Mouse (Mus musculus): ENCODE results near the gene Rnaseh2c. TPM values are rescaled to one million over a fixed set of nuclear protein-coding genes. Genes with fewer than 3 reads are reported as not detected.

The Rnaseh2c gene
- total RNA-seq, 2 experiments from 2014 or later = 78.4 to 140 TPM

GRCm38 (mm10) chr19:5629907-5630306 is 28.2 kb downstream of the Rnaseh2c start:
- no peak for ATAC-seq (replicated peaks; ENCODE audit: poor library complexity, severe bottlenecking)

DNA sequence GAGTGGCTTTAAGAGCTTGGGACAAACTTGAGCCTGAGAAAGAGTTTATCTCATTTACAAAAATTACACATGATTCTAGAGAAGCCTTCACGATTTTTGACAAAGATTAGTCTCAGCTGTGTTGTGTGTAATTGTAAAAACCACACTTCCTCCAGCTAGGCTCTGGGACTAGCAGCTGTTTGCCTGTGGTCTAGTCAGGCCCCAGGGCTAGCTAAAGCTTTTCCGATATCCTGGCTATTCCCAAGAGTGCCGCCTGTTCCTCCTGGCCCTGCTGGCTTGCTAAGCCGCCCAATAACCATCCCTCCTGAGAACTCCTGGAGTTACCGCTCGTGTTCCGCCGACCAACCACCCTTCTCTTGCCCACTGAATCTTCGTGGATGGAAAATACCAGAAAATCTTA is 30.4 kb downstream of the Rnaseh2c start:
- ATAC-seq (replicated peaks; ENCODE audit: poor library complexity, severe bottlenecking) = no peak

DNA sequence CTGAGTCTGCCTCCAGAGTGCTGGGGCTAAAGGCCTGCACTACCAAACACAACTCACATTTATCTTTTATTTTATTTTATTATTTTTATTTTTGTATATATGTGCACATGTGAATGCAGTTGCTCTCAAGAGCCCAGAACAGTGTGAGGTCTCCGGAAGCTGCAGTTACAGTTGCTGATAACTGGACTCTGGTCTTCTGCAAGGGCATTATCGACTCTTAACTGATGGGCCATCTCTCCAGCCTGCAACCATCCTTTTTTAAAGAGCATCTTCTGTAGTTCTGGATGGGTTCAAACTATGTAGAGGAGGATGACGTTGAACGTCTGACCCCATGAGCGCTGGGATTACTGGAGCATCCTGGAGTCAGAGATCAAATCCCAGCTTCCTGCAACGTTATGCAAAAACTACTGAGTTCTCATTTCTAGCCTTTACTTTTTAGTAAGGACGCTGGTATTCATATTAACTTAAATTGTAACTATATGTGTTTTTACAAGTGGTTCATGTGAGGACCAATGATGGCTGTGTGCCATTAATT is 34.4 kb downstream of the Rnaseh2c start:
- no peak for ATAC-seq (replicated peaks; ENCODE audit: poor library complexity, severe bottlenecking)

GRCm38 (mm10) chr19:5636571-5637041 is 34.9 kb downstream of the Rnaseh2c start:
- ATAC-seq (replicated peaks; ENCODE audit: poor library complexity, severe bottlenecking) = peak; percentile 9; the same call in 1 of the 2 replicates

DNA sequence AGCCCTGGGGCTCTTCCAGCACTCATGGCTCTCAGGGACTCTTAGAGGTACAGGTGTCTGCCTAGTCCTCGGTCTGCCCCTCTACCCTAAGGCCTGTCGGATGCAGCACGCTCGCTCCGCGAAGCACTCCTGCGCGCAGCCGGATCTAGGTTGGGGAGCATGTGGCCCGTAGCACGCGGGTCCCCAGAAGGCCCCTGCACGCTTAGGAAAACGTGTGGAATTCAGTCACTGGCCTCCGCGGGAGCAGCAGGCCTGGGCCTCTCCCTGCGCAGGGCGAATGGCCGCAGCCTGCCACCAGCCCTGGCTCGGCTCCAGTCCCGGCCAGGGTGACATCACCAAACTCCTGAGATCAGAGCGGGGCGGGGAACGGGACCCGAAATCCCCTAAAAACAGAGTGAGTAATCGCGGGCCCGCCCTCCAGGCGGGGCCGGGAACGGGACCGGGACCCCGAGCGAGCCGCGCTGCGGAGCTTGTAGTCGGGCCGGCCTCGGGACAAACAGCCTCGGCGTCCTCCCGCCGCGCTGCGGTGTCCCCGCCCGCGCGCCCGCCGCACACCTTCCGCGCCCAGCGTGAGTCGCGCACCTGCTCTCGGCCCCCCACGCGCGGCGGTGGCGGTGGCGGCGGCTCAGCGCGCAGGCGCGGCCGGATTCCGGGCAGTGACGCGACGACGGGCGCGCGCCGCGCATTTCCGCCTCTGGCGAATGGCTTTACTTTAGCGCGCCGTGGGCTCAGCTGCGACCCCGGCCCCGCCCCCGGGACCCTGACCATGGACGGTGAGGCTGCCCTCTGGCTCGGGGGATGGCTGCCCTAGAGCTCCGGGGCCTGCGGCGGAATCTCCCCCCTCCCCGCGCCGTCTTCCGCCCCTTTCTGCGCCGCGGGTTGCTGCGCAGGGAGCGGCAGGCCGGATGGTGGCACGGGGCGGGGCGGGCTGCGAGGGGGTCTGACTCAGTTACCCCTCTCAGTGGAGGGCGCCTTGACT is 35.7 kb downstream of the Rnaseh2c start, which contains the start of gene Rela:
Gene Rela, plus strand, starts transcription at position 415 of the 979 bp plus-strand sequence.
- peak; percentile 82 for ATAC-seq (replicated peaks; ENCODE audit: poor library complexity, severe bottlenecking)

GRCm38 (mm10) chr19:5638416-5639005 is 36.8 kb downstream of the Rnaseh2c start:
- no peak for ATAC-seq (replicated peaks; ENCODE audit: poor library complexity, severe bottlenecking)

GRCm38 (mm10) chr19:5640339-5640738 is 38.7 kb downstream of the Rnaseh2c start:
- ATAC-seq (replicated peaks; ENCODE audit: poor library complexity, severe bottlenecking) = no peak

DNA sequence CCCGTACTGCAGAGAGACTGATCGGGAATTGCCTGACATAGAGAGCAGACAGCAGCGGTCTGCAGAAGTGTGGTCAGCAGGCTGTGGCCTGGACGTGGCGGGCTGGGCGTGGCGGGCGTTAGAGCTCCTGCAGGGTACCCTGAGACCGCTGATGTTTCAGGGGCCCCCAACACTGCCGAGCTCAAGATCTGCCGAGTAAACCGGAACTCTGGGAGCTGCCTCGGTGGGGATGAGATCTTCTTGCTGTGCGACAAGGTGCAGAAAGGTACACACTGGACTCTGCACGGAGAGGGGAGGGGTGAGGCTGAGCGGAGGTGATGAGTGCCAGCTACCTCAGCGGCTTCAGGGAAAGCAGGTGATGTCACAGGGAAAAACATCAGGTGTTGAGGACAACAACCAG is 39.3 kb downstream of the Rnaseh2c start:
- ATAC-seq (replicated peaks; ENCODE audit: poor library complexity, severe bottlenecking) = no peak

DNA sequence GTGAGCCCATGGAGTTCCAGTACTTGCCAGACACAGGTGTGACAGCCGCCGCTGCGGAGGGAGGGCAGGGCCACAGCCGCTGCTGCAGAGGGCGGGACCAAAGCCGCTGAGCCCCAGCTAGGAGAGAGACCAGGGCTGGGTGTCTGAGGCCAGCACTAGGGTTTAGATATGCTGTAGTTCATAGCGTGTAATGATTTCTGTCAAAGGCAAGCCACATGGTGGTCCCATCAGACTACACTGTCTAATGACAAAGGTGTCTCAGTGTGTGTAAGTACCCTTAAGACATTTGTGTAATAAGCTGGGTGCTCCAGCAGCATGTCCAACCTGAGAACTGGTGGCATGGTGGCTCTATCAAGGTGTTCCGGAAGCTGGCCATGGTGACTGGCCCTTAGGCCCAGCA is 40.0 kb downstream of the Rnaseh2c start:
- no peak for ATAC-seq (replicated peaks; ENCODE audit: poor library complexity, severe bottlenecking)

DNA sequence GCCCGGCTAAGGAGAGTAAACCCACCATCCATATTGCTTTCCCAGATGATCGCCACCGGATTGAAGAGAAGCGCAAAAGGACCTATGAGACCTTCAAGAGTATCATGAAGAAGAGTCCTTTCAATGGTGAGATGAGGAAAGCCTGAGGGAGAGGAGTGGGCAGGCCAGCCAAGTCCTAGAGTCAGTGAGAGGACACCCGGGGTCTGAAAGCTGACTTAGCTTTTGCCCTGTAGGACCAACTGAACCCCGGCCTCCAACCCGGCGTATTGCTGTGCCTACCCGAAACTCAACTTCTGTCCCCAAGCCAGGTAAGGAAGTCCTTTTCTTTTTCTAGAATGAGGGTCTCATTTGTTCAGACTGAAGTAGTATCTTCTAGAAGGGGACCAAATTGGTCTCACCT is 43.6 kb downstream of the Rnaseh2c start:
- ATAC-seq (replicated peaks; ENCODE audit: poor library complexity, severe bottlenecking) = no peak

DNA sequence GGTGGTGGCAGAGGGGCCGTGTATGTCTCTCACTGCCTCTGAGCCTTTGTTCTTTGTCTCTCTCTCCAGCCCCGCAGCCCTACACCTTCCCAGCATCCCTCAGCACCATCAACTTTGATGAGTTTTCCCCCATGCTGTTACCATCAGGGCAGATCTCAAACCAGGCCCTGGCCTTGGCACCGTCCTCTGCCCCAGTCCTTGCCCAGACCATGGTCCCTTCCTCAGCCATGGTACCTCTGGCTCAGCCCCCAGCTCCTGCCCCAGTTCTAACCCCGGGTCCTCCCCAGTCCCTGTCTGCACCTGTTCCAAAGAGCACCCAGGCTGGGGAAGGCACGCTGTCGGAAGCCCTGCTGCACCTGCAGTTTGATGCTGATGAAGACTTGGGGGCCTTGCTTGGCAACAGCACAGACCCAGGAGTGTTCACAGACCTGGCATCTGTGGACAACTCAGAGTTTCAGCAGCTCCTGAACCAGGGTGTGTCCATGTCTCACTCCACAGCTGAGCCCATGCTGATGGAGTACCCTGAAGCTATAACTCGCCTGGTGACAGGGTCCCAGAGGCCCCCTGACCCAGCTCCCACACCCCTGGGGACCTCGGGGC is 45.2 kb downstream of the Rnaseh2c start:
- ATAC-seq (replicated peaks; ENCODE audit: poor library complexity, severe bottlenecking) = no peak

DNA sequence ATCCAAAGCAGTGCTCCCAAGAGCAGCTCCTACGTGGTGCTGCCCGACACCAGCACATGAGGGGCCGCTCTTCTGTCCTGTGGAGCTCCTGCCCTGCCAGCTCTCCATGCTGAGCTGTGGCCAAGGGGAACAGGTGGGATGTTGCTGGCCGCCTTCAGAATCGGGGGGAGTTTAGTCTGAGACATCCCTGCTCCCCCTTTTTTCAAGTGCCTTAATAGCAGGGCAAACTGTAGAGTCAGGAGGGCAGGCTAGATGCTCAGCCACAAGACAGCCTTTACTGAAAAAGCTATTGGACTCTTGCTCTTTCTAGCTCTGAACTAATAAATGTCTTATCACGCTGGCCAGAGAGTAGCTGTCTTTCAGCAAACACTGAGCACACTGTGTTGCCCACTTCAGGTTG is 46.1 kb downstream of the Rnaseh2c start:
- no peak for ATAC-seq (replicated peaks; ENCODE audit: poor library complexity, severe bottlenecking)

DNA sequence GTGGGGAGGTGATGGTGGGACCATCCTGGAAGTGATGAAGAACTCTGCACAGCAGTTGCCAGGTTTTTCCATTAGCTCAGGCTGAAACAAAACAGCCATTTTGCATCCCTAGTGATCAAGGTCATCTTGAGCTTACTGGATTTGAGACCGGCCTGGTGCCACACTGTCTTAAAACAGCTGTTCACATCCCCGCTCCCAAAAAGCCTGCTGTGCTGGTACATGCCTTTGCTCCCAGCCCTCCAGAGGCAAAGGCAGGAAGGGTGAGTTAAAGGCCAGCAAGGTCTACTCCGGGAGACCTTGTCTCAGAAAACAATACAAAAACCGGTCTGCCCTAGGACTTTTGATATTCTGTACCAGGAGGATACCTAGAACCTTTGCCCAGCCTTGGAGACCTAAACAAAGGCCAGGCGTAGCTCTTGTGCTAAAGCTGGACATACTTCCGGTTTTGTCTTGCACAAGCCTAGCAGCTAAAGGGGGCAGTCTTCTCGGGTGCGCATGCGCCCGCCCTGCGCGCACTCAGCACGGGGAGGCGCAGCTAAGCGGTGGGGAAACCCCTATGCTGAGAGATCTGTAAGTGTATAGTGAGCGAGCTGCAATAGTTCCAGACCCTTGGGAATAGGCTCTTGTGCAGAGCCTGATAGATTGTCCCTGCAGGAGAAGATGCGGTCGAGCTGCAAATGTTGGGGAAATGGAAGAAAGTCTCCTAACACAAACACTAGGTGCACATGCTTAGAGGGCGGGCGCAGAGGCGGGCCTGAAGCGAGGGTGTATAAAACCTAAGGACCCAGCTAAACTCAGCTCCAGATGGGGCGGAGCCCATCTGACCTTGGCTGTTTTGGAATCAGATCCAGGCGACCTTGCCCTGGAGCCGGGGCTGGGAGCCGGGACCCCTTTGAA is 47.0 kb downstream of the Rnaseh2c start:
- peak; percentile 69 for ATAC-seq (replicated peaks; ENCODE audit: poor library complexity, severe bottlenecking)

- ATAC-seq (replicated peaks; ENCODE audit: poor library complexity, severe bottlenecking) = peak; percentile 85
These were observed 47.6 kb downstream of the Rnaseh2c start for GRCm38 (mm10) chr19:5649298-5649741.

GRCm38 (mm10) chr19:5651502-5652274 is 50.0 kb downstream of the Rnaseh2c start:
- ATAC-seq (replicated peaks; ENCODE audit: poor library complexity, severe bottlenecking) = no peak

DNA sequence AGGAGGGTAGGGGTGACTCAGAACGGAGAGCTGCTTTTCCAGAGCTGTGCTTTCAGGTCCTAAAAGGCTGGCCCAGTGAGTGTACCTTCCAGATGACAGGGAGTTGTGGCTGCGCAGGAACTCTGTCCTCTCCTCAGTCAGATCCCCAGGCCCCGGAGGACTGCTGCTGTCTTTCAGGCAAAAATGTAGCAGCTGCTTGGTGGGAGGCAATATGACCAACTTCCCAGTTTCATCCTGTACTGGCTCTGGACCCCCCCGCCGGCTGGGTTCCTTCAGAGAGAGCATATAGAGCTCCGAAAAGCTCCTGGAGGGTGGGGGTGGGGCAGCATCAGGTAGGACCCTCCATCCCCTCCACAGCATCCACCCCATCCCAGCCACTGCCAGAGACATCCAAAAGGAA is 50.9 kb downstream of the Rnaseh2c start:
- no peak for ATAC-seq (replicated peaks; ENCODE audit: poor library complexity, severe bottlenecking)

- no peak for ATAC-seq (replicated peaks; ENCODE audit: poor library complexity, severe bottlenecking)
These were observed 52.5 kb downstream of the Rnaseh2c start for GRCm38 (mm10) chr19:5653969-5654719.

DNA sequence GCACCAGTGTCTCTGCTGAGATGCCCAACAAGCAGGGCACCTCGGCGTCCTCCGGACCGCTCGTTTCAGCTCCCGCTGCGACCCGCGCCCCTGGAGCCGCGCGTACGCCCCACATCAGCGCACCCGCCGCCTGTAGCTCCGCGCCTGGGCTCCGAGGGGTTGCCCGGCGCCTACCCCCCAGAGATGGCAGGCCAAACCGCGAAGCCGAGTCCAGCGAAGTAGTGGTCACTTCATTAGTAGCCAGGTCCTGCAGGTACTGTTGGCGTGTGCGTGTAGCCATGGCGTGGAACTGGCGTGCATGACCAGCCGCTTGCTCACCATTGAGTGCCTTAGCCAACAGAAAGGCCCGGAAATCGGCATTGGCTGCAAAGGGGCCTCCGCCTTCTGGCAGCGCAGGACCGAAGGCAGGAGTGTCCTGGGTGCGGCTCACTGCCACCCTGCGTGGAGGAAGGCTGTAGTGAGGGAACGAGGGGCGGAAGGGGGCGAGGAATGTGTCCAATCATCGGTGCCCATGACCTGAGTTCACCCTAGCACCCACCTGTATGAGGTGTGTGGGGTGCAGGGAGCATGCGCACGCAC is 53.1 kb downstream of the Rnaseh2c start:
- ATAC-seq (replicated peaks; ENCODE audit: poor library complexity, severe bottlenecking) = no peak

Data from granulocyte monocyte progenitor cell, adult 5-6 weeks (primary cell).